Mouse (Mus musculus) midbrain, embryonic 15.5 days (tissue): ENCODE measurements at regions not wholly inside any gene's neighbourhood (a gene's known extent, or its start where the extent isn't known, plus 50 kb on each side); places are given as distances from the start of the nearest gene placed in this dataset.

ENCODE experiments used
- ATAC-seq: fragments of 200-750 bp; cut with Nextera tagmentation; replicated peaks from 2 replicates; pipeline ENCODE4 v1.8.0; 2017; ENCODE audit warnings: moderate TSS enrichment
- H3K27ac ChIP-seq: fragments of 300-500 bp; sonication (generic); 2 replicates; pipeline ENCODE4 v1.5.1; 2015; ENCODE audit warnings: mild to moderate bottlenecking, inconsistent platforms
- H3K27me3 ChIP-seq: fragments of 300-500 bp; sonication (generic); replicated peaks from 2 replicates; pipeline ENCODE4 v1.6.1; 2015; ENCODE audit warnings: inconsistent platforms
- H3K36me3 ChIP-seq: fragments of 300-500 bp; sonication (generic); replicated peaks from 2 replicates; pipeline ENCODE4 v1.6.1; 2015; ENCODE audit warnings: inconsistent platforms
- H3K4me1 ChIP-seq: fragments of 300-500 bp; sonication (generic); 2 replicates; pipeline ENCODE4 v1.6.1; 2015; ENCODE audit warnings: inconsistent platforms
- H3K4me2 ChIP-seq: fragments of 300-500 bp; sonication (generic); 2 replicates; pipeline ENCODE4 v1.6.1; 2015; ENCODE audit warnings: inconsistent platforms, mild to moderate bottlenecking, moderate library complexity
- H3K4me3 ChIP-seq: fragments of 300-500 bp; sonication (generic); 2 replicates; pipeline ENCODE4 v1.5.1; 2015; ENCODE audit warnings: mild to moderate bottlenecking, inconsistent platforms
- H3K9ac ChIP-seq: fragments of 300-500 bp; sonication (generic); 2 replicates; pipeline ENCODE4 v1.6.1; 2015; ENCODE audit warnings: mild to moderate bottlenecking, inconsistent platforms
- H3K9me3 ChIP-seq: fragments of 300-500 bp; sonication (generic); 2 replicates; pipeline ENCODE4 v1.6.1; 2016; ENCODE audit warnings: inconsistent platforms
- WGBS: fragments of 180-500 bp; shearing (Covaris S2); methylation state at CpG from one replicate; pipeline ENCODE4 v1.1.7; 2015; ENCODE audit warnings: mixed read lengths; 5-methylcytosine and 5-hydroxymethylcytosine counted together

DNA sequence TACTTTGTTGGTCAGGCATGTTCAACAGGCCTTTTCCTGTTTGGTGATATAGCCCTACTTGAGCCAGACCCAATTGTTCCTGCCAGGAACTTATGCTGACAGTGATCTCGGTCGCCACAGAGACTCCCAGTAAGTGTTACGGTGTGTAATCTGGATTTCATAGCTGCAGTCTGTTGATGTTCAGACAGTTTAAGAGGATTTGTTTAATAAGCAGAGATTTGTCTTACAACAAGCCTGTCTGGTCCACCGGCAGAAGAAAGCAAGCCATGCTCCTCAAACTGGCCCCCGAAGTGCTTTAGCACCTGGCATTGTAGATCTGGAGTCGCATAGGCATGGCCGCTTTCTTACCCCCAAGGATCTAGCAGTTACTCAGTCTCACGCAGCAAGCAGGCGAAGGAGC is 150.0 kb upstream of the Lcorl start:
- no peak overlapping the region for H3K4me3 ChIP-seq
- no peak overlapping the region for H3K4me2 ChIP-seq
- no peak overlapping the region for H3K27ac ChIP-seq
- no peaks in the 10 kb centered on the region for H3K4me1 ChIP-seq
- ATAC-seq = no peak
- H3K9me3 ChIP-seq = no peaks in the 10 kb centered on the region
- WGBS = 73% methylated on average over 9 of the region's 9 CpGs
- H3K27me3 ChIP-seq = no peaks in the 10 kb centered on the region
- no peak overlapping the region for H3K9ac ChIP-seq
- no peaks in the 10 kb centered on the region for H3K36me3 ChIP-seq

DNA sequence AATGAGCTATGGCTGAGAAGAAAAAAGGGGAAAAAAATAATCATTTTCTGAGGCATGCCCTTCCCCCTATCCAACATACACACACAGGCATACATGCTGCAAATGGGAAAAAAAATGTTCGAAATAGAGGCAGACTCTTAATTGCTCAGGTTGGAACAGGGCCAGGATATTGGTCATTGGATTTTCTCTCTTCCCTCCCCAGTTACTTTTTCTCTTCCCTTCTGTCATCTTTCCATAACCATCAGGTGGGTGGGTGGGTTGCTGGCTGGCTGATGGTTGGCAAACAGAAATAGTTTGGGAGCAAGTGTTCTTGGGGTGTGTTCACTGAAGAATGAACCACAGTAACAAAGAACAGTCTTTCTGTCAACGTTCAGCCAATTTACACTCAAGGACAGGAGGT is 149.3 kb upstream of the Lcorl start:
- H3K4me3 ChIP-seq = no peak overlapping the region
- no peak overlapping the region for H3K27ac ChIP-seq
- no peaks in the 10 kb centered on the region for H3K27me3 ChIP-seq
- H3K36me3 ChIP-seq = no peaks in the 10 kb centered on the region
- ATAC-seq = no peak
- WGBS = 76% methylated on average over 2 of the region's 2 CpGs
- H3K4me2 ChIP-seq = no peak overlapping the region
- no peak overlapping the region for H3K9ac ChIP-seq
- H3K4me1 ChIP-seq = no peaks in the 10 kb centered on the region
- H3K9me3 ChIP-seq = no peaks in the 10 kb centered on the region

DNA sequence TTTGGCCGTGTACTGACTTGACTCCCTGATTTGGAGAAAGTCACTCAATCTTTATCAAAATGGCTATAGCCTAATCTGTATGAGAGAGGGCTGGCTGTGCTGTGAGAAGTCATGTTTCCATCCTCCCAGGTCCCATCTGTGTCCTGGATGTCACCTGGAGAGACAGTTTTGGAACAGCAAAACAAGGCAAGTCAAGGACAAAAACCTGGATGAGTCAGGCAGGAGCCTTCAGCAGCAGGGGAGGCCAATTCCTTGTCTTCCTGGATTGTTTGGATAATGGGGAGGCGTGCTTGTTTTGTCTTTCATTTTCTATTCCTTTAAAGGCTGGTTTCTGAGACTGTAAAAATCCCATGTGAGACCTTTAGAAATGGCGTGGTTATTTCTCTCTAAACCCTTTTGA is 148.8 kb upstream of the Lcorl start:
- H3K36me3 ChIP-seq = no peaks in the 10 kb centered on the region
- WGBS = 73% methylated on average over 3 of the region's 3 CpGs
- H3K27ac ChIP-seq = no peak overlapping the region
- ATAC-seq = no peak
- no peak overlapping the region for H3K4me2 ChIP-seq
- no peak overlapping the region for H3K9ac ChIP-seq
- H3K4me1 ChIP-seq = no peaks in the 10 kb centered on the region
- no peaks in the 10 kb centered on the region for H3K9me3 ChIP-seq
- H3K4me3 ChIP-seq = no peak overlapping the region
- no peaks in the 10 kb centered on the region for H3K27me3 ChIP-seq

DNA sequence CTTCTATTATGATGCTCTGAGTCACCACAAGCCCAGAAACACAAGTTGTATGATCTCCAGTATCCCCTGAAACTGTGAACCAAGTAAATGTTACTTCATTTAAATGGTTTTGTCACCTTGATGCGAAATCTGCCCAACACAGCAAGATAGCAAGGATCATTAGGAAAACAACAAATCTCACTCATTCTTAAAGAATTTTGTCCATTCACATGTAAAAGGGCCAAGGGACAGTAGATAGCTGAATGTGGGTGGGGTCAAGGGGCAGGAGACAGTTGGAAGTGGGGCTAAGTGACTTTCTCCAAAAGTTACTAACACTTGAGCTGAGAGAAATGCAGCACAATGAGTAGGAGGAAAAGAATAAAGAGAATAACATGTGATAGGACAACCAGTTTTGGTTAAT is 148.2 kb upstream of the Lcorl start:
- Histone ChIP-seq H3K9me3 (no peaks in the 10 kb centered on the region), H3K4me1 (no peaks in the 10 kb centered on the region), H3K4me2 (no peak overlapping the region), H3K9ac (no peak overlapping the region), H3K27me3 (no peaks in the 10 kb centered on the region), H3K4me3 (no peak overlapping the region), H3K27ac (no peak overlapping the region), H3K36me3 (no peaks in the 10 kb centered on the region)
- WGBS = 84% methylated on average over 1 of the region's 1 CpGs
- ATAC-seq = no peak

DNA sequence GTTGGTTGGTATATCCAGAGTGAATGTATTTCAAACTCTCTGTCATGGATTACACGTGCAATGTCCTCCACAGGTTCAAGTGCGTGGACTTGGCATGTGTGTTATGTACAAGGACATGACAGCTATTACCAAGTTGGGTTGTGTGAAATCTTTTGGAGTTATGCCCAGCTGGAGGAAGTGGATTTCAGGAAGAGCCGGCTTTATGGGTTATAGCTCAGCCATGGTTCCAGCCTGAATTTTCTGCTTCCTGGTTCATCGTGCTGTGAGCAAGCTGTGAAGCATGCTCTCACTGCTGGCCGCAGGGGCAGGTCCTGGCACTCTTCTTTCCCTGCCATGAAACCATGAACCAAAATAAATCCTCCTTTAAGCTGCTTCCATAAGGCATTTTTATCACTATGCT is 144.6 kb upstream of the Lcorl start:
- H3K27ac ChIP-seq = no peak overlapping the region
- H3K4me2 ChIP-seq = no peak overlapping the region
- no peak overlapping the region for H3K4me3 ChIP-seq
- 91% methylated on average over 5 of the region's 5 CpGs for WGBS
- ATAC-seq = no peak
- no peaks in the 10 kb centered on the region for H3K36me3 ChIP-seq
- H3K27me3 ChIP-seq = no peaks in the 10 kb centered on the region
- H3K4me1 ChIP-seq = no peaks in the 10 kb centered on the region
- no peaks in the 10 kb centered on the region for H3K9me3 ChIP-seq
- H3K9ac ChIP-seq = no peak overlapping the region

DNA sequence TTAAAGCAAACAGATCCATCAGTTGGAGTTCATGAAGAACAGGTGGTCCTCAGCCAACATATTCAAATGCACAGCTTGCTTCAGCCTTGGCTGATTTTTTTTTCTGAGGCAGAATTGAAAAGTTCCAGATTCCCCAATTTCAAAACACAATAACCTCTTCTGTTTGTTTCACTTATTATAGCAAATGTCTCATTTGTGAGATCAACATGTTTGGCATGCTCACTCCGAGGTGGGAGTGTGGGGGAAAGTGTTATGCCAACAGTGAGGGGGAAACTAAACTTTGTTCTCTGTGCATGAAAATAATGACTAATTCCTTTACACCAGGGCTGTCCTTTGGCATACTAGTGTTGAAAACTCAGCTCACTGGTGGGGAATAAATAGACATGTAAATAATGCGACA is 100.4 kb upstream of the Lcorl start:
- Histone ChIP-seq H3K9me3 (no peaks in the 10 kb centered on the region), H3K27ac (no peak overlapping the region), H3K4me2 (no peak overlapping the region), H3K36me3 (no peaks in the 10 kb centered on the region), H3K4me1 (no peaks in the 10 kb centered on the region), H3K27me3 (no peaks in the 10 kb centered on the region), H3K4me3 (no peak overlapping the region), H3K9ac (no peak overlapping the region)
- ATAC-seq = no peak
- 79% methylated on average over 2 of the region's 2 CpGs for WGBS

DNA sequence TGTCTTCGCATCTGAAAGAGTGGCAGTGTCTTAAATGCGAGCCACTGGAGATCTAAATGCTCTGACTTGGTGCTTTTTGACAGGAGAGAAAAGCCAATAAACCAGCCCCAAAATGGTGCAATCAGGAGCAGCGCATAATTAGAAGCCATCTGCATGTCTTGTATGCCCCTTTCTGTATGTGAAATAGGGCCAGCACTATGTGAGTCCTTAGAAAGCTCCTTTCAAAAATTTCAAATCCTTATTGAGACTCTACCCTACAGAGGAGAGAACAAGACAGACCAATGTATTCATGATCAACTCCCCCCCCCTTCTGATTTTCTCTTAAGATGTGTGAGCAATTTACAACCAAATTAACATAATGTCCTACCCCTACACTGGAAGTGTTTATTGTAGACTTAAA is 86.6 kb upstream of the Lcorl start:
- no peaks in the 10 kb centered on the region for H3K4me1 ChIP-seq
- no peak overlapping the region for H3K4me3 ChIP-seq
- no peaks in the 10 kb centered on the region for H3K36me3 ChIP-seq
- H3K9ac ChIP-seq = no peak overlapping the region
- no peaks in the 10 kb centered on the region for H3K27me3 ChIP-seq
- 83% methylated on average over 3 of the region's 3 CpGs for WGBS
- ATAC-seq = no peak
- H3K27ac ChIP-seq = no peak overlapping the region
- H3K9me3 ChIP-seq = no peaks in the 10 kb centered on the region
- no peak overlapping the region for H3K4me2 ChIP-seq

DNA sequence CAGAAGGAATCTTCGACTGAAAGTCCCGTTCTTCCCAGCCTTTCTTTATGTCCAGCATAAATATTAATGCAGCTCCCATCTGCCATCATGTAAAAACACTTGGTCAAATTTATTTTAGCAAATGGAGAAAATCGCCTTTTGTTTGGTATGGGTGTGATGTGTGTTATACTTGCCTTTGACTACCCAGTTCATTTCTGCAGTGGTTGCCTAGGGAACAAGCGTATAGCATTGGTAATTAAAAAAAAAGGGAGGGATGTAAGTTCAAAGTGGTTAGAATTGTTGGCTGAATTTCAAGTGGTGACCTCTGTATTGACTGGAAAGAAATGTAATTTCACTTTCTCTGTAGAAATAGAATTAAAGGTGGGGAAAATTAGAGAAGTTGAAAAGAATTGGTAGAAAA is 75.6 kb upstream of the Lcorl start:
- H3K36me3 ChIP-seq = no peaks in the 10 kb centered on the region
- H3K4me1 ChIP-seq = peaks cover 9% of the 10 kb centered on the region; the same call in 1 of the 2 replicates
- H3K27me3 ChIP-seq = no peaks in the 10 kb centered on the region
- H3K4me2 ChIP-seq = no peak overlapping the region
- no peaks in the 10 kb centered on the region for H3K9me3 ChIP-seq
- WGBS = 32% methylated on average over 4 of the region's 4 CpGs
- peak; percentile 66 for ATAC-seq
- no peak overlapping the region for H3K4me3 ChIP-seq
- H3K9ac ChIP-seq = no peak overlapping the region
- H3K27ac ChIP-seq = 0 out of 2 replicates have a peak overlapping the region, but pooled peaks have one; percentile 15

DNA sequence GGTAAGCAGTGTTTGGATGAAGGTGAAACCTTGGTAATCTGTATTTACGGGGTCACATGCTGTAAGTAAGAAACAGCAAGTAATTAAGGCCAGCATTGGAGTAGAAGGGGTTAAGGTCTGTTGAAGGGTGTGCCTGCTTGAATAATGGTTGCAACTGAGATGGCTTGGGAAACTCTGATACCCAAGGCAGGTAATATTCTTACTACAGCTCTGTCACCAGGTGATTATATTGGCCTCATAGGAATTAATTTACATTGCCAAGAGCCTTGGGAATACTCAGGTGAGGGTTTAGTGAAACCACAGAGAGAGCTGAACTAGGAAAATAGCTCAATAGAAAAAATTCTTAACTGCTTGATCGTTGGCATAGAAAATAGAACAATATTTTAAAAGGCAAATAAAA is 73.8 kb upstream of the Lcorl start:
- Histone ChIP-seq H3K9ac (no peak overlapping the region), H3K9me3 (no peaks in the 10 kb centered on the region), H3K4me3 (no peak overlapping the region), H3K27ac (no peak overlapping the region), H3K4me1 (peaks cover 9% of the 10 kb centered on the region; the same call in 1 of the 2 replicates), H3K27me3 (no peaks in the 10 kb centered on the region), H3K4me2 (no peak overlapping the region), H3K36me3 (no peaks in the 10 kb centered on the region)
- WGBS = 85% methylated on average over 2 of the region's 2 CpGs
- ATAC-seq = no peak

DNA sequence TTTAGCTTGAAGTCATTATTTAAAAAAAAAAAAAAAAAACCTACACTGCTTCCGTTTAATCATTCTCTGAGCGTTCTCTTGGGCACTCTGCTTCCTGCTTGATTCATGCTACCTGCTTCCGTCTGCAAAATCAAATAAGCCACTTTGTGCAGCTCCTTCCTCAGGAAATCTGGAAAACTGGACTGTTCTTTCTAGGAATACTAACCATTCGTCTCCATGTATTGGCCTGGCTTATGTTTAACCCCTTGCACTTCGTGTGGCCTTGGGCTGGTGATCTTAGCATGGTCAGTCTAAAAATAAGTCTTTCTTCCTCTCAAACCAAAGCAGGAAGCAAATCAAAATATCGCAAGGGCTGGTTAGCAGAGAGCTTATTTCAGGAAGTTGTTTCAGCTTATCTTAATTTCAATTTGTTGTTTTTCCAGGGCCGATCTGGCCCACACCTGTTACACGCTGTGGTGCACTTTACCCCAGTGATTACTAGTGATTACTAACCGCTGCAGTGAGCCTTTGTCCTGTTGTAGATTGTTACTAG is 68.5 kb upstream of the Lcorl start:
- Histone ChIP-seq H3K27ac (no peak overlapping the region), H3K27me3 (no peaks in the 10 kb centered on the region), H3K4me3 (no peak overlapping the region), H3K4me1 (0 out of 2 replicates have a peak, but pooled peaks cover 3% of the 10 kb centered on the region), H3K9me3 (no peaks in the 10 kb centered on the region), H3K9ac (no peak overlapping the region), H3K4me2 (no peak overlapping the region), H3K36me3 (no peaks in the 10 kb centered on the region)
- ATAC-seq = no peak
- WGBS = 79% methylated on average over 9 of the region's 9 CpGs

DNA sequence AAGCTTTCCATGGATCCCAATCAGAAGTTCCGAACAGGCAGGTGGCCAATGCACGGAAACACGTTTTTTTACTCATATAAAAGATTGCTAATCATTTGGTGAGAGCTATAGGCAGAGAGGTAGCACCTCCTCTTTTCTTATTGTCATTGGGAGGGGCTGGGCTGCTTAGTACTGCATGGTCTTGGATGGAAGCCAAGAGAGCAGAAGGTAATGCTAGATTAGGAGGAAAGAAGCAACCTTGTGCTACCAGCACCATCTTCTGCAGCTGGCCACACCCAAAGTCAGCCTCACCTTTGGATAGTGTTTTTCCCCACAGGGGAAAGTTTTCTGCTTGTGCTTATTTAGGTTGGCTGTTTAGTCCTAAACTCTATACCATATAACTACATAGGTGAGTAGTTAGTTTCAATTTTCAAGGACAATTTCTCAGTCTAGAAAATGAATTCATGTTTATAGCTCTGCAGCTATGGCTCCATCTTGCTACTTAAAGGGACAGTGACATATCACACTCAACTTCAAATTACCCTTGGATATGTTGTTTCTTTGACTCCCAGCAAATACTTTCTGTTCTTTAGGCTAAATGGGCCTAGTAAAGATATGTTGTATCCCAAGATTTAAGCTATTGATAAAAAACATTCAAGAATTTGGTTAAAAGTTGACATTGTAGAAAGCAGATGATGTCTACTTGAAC is 66.6 kb upstream of the Lcorl start:
- no peak overlapping the region for H3K4me3 ChIP-seq
- no peak overlapping the region for H3K4me2 ChIP-seq
- H3K27me3 ChIP-seq = no peaks in the 10 kb centered on the region
- WGBS = 86% methylated on average over 3 of the region's 3 CpGs
- H3K4me1 ChIP-seq = no peaks in the 10 kb centered on the region
- no peaks in the 10 kb centered on the region for H3K9me3 ChIP-seq
- H3K36me3 ChIP-seq = no peaks in the 10 kb centered on the region
- no peak overlapping the region for H3K9ac ChIP-seq
- ATAC-seq = no peak
- H3K27ac ChIP-seq = no peak overlapping the region
